Mouse (Mus musculus): ENCODE results near the gene Gramd1a. TPM values are rescaled to one million over a fixed set of nuclear protein-coding genes. Genes with fewer than 3 reads are reported as not detected.

Gramd1a gene
- polyA plus RNA-seq (2015; fragmentation: Nextera tagmentation; extraction: Ambion mirVana) = 171 and 189 TPM in 2 replicates

DNA sequence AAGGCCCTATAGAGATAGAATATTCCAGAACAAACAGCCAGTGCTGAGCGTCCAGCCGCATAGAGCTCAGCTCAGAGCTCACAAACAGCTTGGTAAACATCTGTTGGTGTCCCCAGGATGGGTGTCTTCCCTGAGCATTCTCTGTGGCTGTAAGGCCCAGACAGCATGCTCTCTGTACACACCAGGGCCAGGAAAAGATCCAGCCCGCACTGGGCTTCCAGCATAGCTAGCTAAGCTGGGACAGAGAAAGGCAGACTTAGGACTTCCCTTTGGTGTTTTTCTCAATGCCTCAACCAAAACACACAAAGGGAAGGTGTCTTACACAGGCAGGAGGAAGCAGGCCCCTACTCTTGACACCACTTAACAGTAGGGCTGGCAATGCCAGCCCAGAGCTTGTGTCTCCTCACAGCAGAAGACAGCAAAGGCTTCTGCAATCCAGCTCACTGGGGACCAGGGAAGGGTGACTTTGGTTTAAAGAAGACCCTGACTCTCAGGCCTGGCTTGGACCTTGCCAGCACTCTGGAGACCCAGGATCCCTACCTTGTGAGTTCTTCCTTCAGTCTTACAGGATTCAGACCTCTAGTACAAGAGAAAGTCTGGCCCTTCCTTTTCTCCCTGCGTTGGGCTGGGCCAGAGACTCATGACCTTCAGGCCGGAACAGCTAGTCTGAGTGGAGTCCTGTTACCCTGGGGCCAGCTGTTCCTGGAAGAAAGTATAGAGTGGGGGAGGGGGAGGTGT lies at the start of gene Gramd1a:
TSS of gene Gramd1a (minus strand) at position 601 of the 738 bp plus-strand sequence.
- no peaks in the 10 kb centered on the region for H3K9me3 ChIP-seq (replicated peaks)
- no peak within 1 kb of the TSS for H3K27ac ChIP-seq
- WGBS = 79% methylated on average over 5 of the region's 5 CpGs

DNA sequence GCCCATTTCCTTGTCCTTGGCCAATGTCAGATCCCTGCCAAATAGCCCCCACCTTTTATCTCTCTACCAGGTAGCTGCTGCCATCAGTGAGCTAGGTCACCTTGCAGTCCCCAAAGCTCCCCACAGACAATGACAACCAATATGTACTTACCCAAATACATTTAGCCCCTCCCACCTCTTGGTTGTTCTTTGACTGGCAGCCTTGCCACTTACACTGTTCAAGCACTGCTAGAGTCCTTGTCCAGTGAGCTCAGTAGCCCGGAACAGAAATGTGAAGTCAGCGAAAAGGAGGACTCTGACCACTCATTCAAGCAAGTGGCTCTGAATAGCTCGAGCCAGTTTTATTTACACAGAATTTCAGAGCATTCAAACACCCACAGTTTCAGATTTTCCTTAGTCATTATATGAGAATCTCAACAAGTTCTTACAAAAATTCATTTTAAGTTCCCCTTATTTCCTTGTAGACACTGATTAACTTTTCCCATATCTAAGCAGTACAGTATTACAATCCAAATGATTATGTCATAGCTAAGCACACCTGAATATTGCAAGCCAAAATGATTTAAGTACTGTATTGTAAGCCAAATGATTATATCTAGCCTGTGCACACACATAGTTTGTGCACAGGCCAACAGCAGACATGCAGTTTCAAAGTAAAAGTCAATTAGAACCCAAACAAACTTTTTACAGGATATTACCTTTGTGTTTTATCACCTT lies 40.1 kb upstream of the Gramd1a start:
- no peak for ATAC-seq
- H3K36me3 ChIP-seq (ENCODE audit: poor library complexity, severe bottlenecking) = no peaks in the 10 kb centered on the region
- no peak overlapping the region for H3K4me2 ChIP-seq
- 0 out of 2 replicates have a peak, but pooled peaks cover 4% of the 10 kb centered on the region for H3K9me3 ChIP-seq (replicated peaks)
- no peak overlapping the region for H3K27ac ChIP-seq
- H3K4me1 ChIP-seq = no peaks in the 10 kb centered on the region
- H3K9ac ChIP-seq = no peak overlapping the region
- H3K27me3 ChIP-seq = no peaks in the 10 kb centered on the region
- H3K4me3 ChIP-seq = no peak overlapping the region
- WGBS = 75% methylated on average over 3 of the region's 3 CpGs

More for the DNA sequence above, at the start of gene Gramd1a:
- Histone ChIP-seq H3K9ac (no peak within 1 kb of the TSS), H3K27me3 (no peaks in the 10 kb centered on the region), H3K4me2 (no peak within 1 kb of the TSS), H3K4me1 (peaks cover 9% of the 10 kb centered on the region), H3K4me3 (no peak within 1 kb of the TSS), H3K36me3 (ENCODE audit: poor library complexity, severe bottlenecking) (no peaks in the 10 kb centered on the region)
- ATAC-seq = no peak

- Histone ChIP-seq H3K4me3 (no peak overlapping the region), H3K4me2 (no peak overlapping the region), H3K27ac (no peak overlapping the region), H3K36me3 (ENCODE audit: poor library complexity, severe bottlenecking) (no peaks in the 10 kb centered on the region), H3K27me3 (no peaks in the 10 kb centered on the region), H3K9me3 (replicated peaks) (no peaks in the 10 kb centered on the region), H3K4me1 (no peaks in the 10 kb centered on the region), H3K9ac (no peak overlapping the region)
- no peak for ATAC-seq
- 85% methylated on average over 4 of the region's 4 CpGs for WGBS
Observed at GRCm38 (mm10) chr7:31184711-31185110, 29.0 kb upstream of the Gramd1a start.

- WGBS = 44% methylated on average over 2 of the region's 2 CpGs
Observed at GRCm38 (mm10) chr7:31182863-31183262, 27.2 kb upstream of the Gramd1a start.

DNA sequence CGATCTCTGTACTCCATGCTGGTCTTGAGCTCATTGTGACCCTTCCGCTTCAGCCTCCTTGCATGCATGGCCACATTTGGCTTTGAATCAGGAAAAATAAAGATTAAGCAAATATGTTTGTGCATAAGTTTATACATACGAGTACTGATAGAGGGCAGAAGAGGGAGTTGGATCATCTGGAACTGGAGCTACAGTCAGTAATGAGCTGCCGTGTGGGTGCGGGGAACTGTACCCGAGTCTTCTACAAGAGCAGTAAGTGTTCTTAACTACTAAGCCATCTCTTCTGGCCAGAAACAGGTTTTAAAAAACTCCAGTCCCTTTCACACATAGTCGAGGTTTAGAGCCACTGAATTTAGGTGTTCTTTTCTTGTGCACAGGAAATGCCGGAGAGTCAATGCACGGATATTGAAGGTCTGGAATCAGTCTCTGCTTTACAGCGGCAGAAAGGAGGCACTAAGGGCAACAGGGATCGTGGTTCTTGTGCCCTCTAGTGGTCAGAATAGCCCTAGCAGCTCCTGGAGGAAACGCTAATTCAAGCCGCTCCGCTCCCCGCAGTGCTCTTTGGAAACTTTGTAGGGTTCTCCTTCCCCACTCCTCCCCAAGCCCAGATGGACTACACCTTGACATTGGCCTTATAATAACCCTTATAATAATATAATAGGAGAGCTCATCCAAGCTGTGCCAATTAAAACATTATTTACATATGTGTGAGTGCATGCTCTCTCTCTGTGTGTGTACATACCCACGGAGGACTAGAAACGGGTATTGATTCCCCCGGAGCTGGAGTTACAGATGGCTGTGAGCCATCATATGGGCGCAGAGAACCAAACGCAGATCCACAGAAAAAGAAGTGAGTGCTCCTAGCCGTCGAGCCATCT lies 21.4 kb upstream of the Gramd1a start:
- 32% methylated on average over 22 of the region's 22 CpGs for WGBS
- Histone ChIP-seq H3K9ac (no peak overlapping the region), H3K27me3 (0 out of 2 replicates have a peak, but pooled peaks cover 2% of the 10 kb centered on the region), H3K27ac (no peak overlapping the region), H3K4me1 (no peaks in the 10 kb centered on the region), H3K36me3 (ENCODE audit: poor library complexity, severe bottlenecking) (no peaks in the 10 kb centered on the region), H3K4me2 (peak overlapping the region; percentile 18), H3K9me3 (replicated peaks) (no peaks in the 10 kb centered on the region), H3K4me3 (no peak overlapping the region)
- ATAC-seq = peak; percentile 62

More at GRCm38 (mm10) chr7:31182863-31183262, 27.2 kb upstream of the Gramd1a start:
- Histone ChIP-seq H3K27ac (no peak overlapping the region), H3K4me2 (no peak overlapping the region), H3K27me3 (0 out of 2 replicates have a peak, but pooled peaks cover 2% of the 10 kb centered on the region), H3K4me3 (no peak overlapping the region), H3K4me1 (no peaks in the 10 kb centered on the region), H3K9ac (no peak overlapping the region), H3K36me3 (ENCODE audit: poor library complexity, severe bottlenecking) (no peaks in the 10 kb centered on the region), H3K9me3 (replicated peaks) (no peaks in the 10 kb centered on the region)
- ATAC-seq = no peak

- Histone ChIP-seq H3K4me2 (no peak overlapping the region), H3K9ac (no peak overlapping the region), H3K27ac (no peak overlapping the region), H3K36me3 (ENCODE audit: poor library complexity, severe bottlenecking) (no peaks in the 10 kb centered on the region), H3K27me3 (0 out of 2 replicates have a peak, but pooled peaks cover 2% of the 10 kb centered on the region), H3K4me1 (no peaks in the 10 kb centered on the region), H3K4me3 (no peak overlapping the region), H3K9me3 (replicated peaks) (no peaks in the 10 kb centered on the region)
- ATAC-seq = no peak
- WGBS = 81% methylated on average over 3 of the region's 3 CpGs
Observed at GRCm38 (mm10) chr7:31175096-31175495, 19.4 kb upstream of the Gramd1a start.

DNA sequence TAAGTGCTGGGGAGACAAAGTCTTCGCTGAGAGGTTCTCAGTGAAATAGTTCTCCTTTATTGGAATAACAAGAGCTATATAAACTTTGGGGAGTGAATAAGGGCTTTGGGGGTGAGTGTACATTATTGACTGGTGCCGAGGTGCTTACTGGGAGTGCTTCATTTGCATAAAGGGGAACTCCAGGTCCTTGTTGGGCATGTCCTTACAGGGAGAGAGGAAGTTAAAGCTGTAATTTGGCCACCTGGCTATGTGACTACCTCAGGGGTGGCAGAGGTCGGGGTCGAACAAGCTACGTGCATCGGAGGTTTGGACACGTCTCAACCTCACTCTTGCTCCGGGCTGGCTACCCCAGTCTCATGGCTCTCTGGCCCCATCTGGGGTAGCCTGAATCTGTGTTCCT lies 18.8 kb upstream of the Gramd1a start:
- Histone ChIP-seq H3K4me3 (no peak overlapping the region), H3K36me3 (ENCODE audit: poor library complexity, severe bottlenecking) (no peaks in the 10 kb centered on the region), H3K4me1 (no peaks in the 10 kb centered on the region), H3K27me3 (0 out of 2 replicates have a peak, but pooled peaks cover 2% of the 10 kb centered on the region), H3K27ac (no peak overlapping the region), H3K9ac (no peak overlapping the region), H3K9me3 (replicated peaks) (no peaks in the 10 kb centered on the region), H3K4me2 (no peak overlapping the region)
- no peak for ATAC-seq
- 80% methylated on average over 8 of the region's 8 CpGs for WGBS

DNA sequence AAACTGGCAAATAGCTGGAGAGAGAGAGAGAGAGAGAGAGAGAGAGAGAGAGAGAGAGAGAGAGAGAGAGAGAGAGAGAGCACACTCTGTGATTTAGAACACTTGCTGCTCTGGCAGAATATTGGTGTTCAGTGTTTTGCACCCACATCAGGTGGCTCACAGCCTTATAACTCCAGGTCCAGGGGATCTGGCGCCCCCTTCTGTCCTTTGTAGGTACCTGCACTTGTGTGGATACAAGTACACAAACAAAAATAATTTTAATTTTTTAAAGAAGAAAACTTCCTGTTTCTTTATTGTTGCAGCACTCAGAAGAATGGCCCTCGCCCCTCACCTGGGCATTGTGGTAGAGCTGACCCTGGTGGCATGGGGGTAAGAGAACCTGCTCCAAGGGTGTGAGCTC lies 16.5 kb upstream of the Gramd1a start:
- Histone ChIP-seq H3K4me2 (no peak overlapping the region), H3K4me1 (no peaks in the 10 kb centered on the region), H3K27ac (no peak overlapping the region), H3K9me3 (replicated peaks) (no peaks in the 10 kb centered on the region), H3K27me3 (no peaks in the 10 kb centered on the region), H3K9ac (no peak overlapping the region), H3K36me3 (ENCODE audit: poor library complexity, severe bottlenecking) (no peaks in the 10 kb centered on the region), H3K4me3 (no peak overlapping the region)
- no peak for ATAC-seq
- 18% methylated on average over 2 of the region's 2 CpGs for WGBS

DNA sequence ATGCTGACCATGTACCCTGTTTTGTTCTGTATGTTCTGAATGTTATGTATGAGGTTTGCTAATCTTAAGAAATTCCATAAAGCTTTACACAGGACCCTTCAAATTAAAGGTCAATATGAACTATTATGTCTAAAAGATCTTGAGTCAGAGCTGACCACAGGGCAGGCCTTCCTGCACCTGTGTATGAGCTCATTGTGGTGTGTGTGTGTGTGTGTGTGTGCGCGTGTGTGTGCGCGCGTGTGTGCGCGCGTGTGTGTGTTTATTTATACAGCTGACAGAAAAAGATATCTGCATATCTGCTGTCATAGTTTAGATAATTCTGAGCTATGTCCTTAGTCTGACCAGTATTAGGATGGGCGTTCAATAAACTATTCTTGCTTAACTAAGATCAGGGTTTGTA lies 14.8 kb upstream of the Gramd1a start:
- Histone ChIP-seq H3K4me3 (no peak overlapping the region), H3K4me1 (no peaks in the 10 kb centered on the region), H3K27me3 (no peaks in the 10 kb centered on the region), H3K9ac (no peak overlapping the region), H3K36me3 (ENCODE audit: poor library complexity, severe bottlenecking) (no peaks in the 10 kb centered on the region), H3K27ac (no peak overlapping the region), H3K4me2 (no peak overlapping the region), H3K9me3 (replicated peaks) (no peaks in the 10 kb centered on the region)
- 97% methylated on average over 9 of the region's 9 CpGs for WGBS
- no peak for ATAC-seq

- Histone ChIP-seq H3K27me3 (no peaks in the 10 kb centered on the region), H3K9me3 (replicated peaks) (no peaks in the 10 kb centered on the region), H3K9ac (no peak overlapping the region), H3K4me2 (no peak overlapping the region), H3K4me1 (no peaks in the 10 kb centered on the region), H3K36me3 (ENCODE audit: poor library complexity, severe bottlenecking) (no peaks in the 10 kb centered on the region), H3K27ac (no peak overlapping the region), H3K4me3 (no peak overlapping the region)
- WGBS = 74% methylated on average over 8 of the region's 8 CpGs
- ATAC-seq = no peak
Observed at GRCm38 (mm10) chr7:31168412-31168811, 12.7 kb upstream of the Gramd1a start.

DNA sequence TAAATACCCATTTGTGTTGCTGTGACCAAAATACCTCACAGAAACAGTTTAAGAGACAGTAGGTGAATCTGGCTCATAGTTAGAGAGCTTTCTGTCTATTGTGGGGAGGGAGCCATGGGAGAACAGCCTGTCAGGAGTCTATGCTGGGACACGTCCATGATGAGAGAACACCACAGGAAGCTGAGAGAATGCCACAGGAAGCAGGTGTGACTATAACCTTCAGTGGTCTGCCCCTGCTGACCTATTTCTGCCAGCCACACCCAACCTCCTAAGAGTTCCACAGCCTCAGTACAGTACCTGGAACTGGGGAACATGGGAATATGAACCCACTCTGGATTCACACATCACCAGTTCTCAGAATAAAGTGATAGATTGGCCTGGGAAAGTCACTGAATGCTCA lies 9.1 kb upstream of the Gramd1a start:
- no peaks in the 10 kb centered on the region for H3K4me1 ChIP-seq
- no peaks in the 10 kb centered on the region for H3K9me3 ChIP-seq (replicated peaks)
- H3K4me2 ChIP-seq = no peak overlapping the region
- 57% methylated on average over 1 of the region's 1 CpGs for WGBS
- H3K27me3 ChIP-seq = no peaks in the 10 kb centered on the region
- H3K36me3 ChIP-seq (ENCODE audit: poor library complexity, severe bottlenecking) = no peaks in the 10 kb centered on the region
- no peak overlapping the region for H3K4me3 ChIP-seq
- ATAC-seq = no peak
- H3K27ac ChIP-seq = no peak overlapping the region
- H3K9ac ChIP-seq = no peak overlapping the region

Measured in forebrain, embryonic 13.5 days (tissue).